Mouse (Mus musculus): ENCODE data around the gene 1700001P01Rik. TPM values are rescaled to one million over a fixed set of nuclear protein-coding genes. Genes with fewer than 3 reads are reported as not detected.

The 1700001P01Rik gene
- polyA plus RNA-seq, 1 experiment from 2014 or later: 0.67 TPM

DNA sequence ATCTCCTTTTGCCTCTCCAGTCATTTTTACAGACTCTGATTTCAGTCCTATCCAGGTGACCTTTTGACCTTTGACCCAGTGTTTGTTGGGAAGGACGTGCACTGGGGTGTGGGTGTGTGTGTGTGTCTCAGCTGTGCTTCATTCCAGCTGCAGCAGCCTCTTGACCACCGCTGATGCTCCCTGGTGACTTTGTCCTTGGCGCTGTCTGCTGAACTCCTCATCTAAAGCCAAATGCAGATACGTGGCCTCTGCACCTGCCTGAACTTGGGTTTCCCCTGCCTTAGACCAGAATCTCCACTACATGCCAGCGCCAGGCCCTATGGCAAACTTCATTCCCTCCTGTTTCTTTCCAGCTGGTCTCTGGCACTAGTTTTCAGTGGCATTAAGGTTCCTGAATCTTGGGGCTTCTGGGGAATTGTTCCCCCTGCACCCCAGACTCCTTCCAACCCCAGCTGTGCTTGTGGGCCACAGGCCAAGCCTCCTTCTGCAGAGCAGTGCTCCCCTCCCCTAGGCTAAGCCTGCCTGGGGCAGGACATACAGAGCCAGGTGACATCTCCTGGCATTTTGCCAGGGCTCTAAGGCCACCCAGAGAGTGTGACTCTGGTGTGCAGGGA lies 33.0 kb upstream of the 1700001P01Rik start:
- no peaks in the 10 kb centered on the region for H3K27me3 ChIP-seq
- peak overlapping the region; percentile 61 for H3K27ac ChIP-seq (replicated peaks)
- no peak overlapping the region for H3K4me2 ChIP-seq
- H3K36me3 ChIP-seq: peaks cover 37% of the 10 kb centered on the region
- H3K4me1 ChIP-seq (replicated peaks): peaks cover 98% of the 10 kb centered on the region
- 46% methylated on average over 5 of the region's 5 CpGs for WGBS
- no peak for ATAC-seq (ENCODE audit: low read depth)
- no peak overlapping the region for H3K4me3 ChIP-seq
- no peak overlapping the region for H3K9ac ChIP-seq
- H3K9me3 ChIP-seq: no peaks in the 10 kb centered on the region

DNA sequence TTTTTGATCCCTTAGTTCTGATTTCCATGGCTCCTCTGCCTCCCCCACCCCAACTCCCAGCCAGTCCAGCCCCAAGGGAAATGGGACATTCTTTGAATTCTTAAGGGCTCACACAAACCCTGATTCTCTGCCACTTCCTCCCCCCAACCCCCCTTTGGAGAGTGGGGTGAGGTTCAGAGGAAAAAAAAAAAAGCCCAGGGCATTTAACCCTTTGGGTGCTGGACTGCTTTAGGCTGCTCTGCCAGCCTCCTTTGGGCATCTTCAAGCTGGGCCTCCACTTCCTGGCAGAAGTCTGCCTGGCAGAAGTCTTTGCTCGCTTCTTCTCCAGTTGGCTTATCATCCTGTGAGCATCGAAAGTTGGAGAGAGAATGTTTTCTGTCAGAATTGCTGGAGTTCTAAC lies 32.4 kb upstream of the 1700001P01Rik start:
- Histone ChIP-seq H3K27ac (replicated peaks) (peak overlapping the region; percentile 73; the same call in 1 of the 2 replicates), H3K36me3 (peaks cover 30% of the 10 kb centered on the region), H3K27me3 (no peaks in the 10 kb centered on the region), H3K9me3 (no peaks in the 10 kb centered on the region), H3K4me3 (no peak overlapping the region), H3K4me1 (replicated peaks) (peaks cover 97% of the 10 kb centered on the region), H3K4me2 (no peak overlapping the region), H3K9ac (no peak overlapping the region)
- ATAC-seq (ENCODE audit: low read depth): no peak
- 55% methylated on average over 2 of the region's 2 CpGs for WGBS

DNA sequence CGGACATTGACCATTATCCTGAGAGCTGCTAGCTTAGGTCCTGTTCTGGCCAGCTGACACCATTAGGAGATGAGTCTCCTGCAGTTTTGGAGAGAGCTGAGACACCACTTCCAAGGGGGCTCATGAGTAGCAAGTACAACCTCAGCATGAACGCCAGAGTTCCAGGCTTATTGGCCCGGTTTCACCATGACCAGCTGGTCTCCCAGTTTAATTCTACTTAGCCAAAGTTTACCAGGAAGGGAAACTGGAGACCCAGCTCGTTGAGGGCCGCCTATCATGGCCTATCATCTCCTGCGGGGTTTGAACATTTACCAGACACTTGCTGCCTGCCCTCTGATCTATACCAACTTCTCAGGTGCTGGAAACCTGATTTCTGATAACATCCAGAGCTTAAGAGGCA lies 31.9 kb upstream of the 1700001P01Rik start:
- no peaks in the 10 kb centered on the region for H3K9me3 ChIP-seq
- WGBS: 52% methylated on average over 6 of the region's 6 CpGs
- peaks cover 30% of the 10 kb centered on the region for H3K36me3 ChIP-seq
- H3K9ac ChIP-seq: no peak overlapping the region
- H3K4me2 ChIP-seq: no peak overlapping the region
- no peak for ATAC-seq (ENCODE audit: low read depth)
- H3K4me3 ChIP-seq: no peak overlapping the region
- H3K27me3 ChIP-seq: no peaks in the 10 kb centered on the region
- peaks cover 97% of the 10 kb centered on the region for H3K4me1 ChIP-seq (replicated peaks)
- peak overlapping the region; percentile 73 for H3K27ac ChIP-seq (replicated peaks)

DNA sequence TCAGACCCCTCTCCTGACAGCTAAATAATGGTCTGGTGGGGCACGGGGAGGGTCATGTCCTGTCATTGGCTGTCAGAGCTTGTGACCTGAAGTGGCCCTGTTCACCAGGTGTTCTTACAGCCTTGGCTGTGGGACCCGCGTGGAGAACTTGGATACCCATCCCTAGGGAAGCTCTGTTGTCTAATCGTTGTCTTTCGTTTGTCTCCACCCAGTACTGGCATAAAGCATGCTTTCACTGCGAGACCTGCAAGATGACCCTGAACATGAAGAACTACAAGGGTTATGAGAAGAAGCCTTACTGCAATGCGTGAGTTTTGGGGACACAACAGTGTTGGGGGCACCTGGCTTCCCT lies 30.9 kb upstream of the 1700001P01Rik start:
- 64% methylated on average over 7 of the region's 7 CpGs for WGBS

DNA sequence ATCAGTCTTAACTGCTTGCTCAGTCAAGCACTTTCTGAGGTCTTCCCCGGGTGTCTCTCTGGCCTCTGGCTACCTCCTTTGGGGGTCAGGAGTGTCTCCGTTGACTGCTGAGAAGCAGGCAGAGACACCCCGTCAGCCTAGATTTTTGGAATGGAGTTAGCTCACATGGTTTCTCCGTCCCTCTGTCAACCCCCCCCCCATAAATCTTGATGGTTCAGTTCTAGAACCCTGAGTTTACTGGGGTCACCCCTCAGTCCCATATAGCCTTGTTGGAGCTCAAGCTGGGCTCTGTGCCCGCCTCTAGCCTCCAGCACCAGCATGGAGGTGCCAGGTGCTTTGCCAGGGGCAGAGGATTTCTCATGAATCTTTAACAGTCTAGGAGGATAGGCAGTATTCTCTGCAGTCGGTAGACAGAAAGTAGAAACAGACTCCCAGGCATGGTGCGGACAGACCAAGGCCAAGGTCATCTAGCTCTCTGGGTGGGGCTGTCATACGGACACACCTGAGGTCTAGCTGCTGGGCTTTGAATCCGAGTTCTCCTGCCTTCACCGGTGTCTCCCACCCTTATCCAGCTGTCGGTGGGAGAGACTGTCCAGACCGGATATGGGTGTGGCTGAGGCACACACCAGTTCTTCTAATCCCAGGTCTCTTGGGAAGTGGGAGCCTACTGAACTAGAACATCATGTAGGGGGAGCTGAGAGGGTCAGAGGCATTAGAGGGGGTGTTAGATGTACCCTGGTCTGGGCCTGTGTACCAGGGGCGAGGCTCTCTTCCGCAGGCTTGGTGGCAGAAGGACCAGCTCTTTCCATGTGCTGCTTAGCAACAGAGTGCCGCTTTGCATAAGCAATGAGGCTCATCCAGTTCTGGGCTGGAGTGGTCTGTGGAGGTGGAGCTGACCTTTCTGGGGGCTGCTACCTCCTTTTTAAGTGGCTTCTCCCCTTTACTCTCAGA lies 30.2 kb upstream of the 1700001P01Rik start:
- Histone ChIP-seq H3K9me3 (no peaks in the 10 kb centered on the region), H3K36me3 (peaks cover 30% of the 10 kb centered on the region), H3K4me2 (peak overlapping the region; percentile 46), H3K4me3 (0 out of 2 replicates have a peak overlapping the region, but pooled peaks have one; percentile 3), H3K27me3 (no peaks in the 10 kb centered on the region), H3K27ac (replicated peaks) (peak overlapping the region; percentile 71), H3K4me1 (replicated peaks) (peaks cover 97% of the 10 kb centered on the region), H3K9ac (peak overlapping the region; percentile 57)
- WGBS: 42% methylated on average over 15 of the region's 15 CpGs
- peak; percentile 37; the same call in 1 of the 2 replicates for ATAC-seq (ENCODE audit: low read depth)

More for the DNA sequence above, 30.9 kb upstream of the 1700001P01Rik start:
- H3K9ac ChIP-seq: peak overlapping the region; percentile 57; the same call in 1 of the 2 replicates
- H3K4me3 ChIP-seq: 0 out of 2 replicates have a peak overlapping the region, but pooled peaks have one; percentile 3
- H3K27me3 ChIP-seq: no peaks in the 10 kb centered on the region
- peak overlapping the region; percentile 71 for H3K27ac ChIP-seq (replicated peaks)
- no peaks in the 10 kb centered on the region for H3K9me3 ChIP-seq
- H3K4me1 ChIP-seq (replicated peaks): peaks cover 97% of the 10 kb centered on the region
- ATAC-seq (ENCODE audit: low read depth): no peak
- H3K4me2 ChIP-seq: peak overlapping the region; percentile 46
- peaks cover 30% of the 10 kb centered on the region for H3K36me3 ChIP-seq

DNA sequence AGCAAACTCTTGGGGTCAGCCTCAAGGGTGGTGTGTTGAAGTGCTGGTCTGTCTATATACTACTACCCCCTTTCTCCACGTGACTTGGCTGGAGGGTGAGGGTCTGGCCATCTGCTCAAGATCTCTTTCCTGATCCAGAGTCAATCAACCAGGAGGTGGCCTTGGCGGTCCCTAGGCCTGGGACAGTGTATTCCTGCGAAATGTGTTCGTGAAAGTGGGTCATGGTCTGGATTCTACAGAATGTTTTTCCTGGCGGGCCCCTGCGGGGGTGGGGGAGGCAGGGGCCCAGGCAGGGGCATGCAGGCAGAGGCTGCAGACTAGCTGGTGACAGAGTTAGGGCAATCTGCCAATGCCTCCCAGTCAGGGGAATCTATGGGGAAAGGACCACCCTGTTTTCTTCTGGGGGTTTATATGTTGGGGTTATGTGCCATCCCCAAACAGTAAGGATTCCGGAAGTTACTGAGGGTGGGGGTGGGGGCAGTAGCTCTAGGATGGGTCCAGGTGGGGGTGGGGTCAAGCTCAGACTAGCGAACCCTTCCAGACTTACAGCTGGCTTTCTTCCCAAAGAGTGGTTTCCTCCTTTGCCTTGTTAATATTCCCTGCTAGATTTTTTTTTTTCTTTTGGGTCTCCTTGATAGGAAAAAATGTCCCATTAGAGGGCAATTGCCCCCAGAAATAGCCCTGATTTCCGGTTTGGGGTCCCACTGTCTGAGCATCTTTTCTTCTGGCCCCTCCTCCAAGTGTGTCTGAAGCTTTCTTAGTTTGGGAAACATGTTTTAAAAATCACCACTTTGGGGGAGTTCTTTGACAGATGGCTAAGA lies 29.3 kb upstream of the 1700001P01Rik start:
- no peak overlapping the region for H3K4me3 ChIP-seq

DNA sequence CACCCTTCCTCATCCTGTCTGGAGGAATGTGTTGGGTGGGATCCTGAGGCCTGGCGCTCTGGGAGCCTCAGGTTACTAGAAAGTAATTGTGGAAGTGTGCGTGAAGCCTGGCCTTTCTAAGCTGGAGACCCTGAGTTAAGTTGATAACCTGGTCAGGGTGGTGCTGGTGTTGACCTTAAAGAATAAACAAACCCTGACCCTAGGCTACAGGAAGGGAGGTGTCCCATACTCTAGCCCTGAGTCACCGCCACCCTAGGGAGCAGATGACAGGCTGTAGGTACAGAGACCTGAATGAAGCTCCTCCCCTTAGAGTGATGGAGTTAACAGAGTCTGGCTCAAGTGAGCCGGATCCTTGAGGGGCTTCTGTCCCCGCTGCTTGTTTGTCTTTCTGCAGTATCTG lies 28.1 kb upstream of the 1700001P01Rik start:
- no peak for ATAC-seq (ENCODE audit: low read depth)
- no peak overlapping the region; the same call in 1 of the 2 replicates for H3K27ac ChIP-seq (replicated peaks)
- H3K9ac ChIP-seq: 0 out of 2 replicates have a peak overlapping the region, but pooled peaks have one; percentile 22
- no peak overlapping the region for H3K4me3 ChIP-seq
- H3K4me1 ChIP-seq (replicated peaks): peaks cover 80% of the 10 kb centered on the region
- H3K4me2 ChIP-seq: 0 out of 2 replicates have a peak overlapping the region, but pooled peaks have one; percentile 7
- H3K27me3 ChIP-seq: no peaks in the 10 kb centered on the region
- H3K36me3 ChIP-seq: peaks cover 21% of the 10 kb centered on the region
- 83% methylated on average over 5 of the region's 5 CpGs for WGBS
- no peaks in the 10 kb centered on the region for H3K9me3 ChIP-seq

More for the DNA sequence above, 29.3 kb upstream of the 1700001P01Rik start:
- no peaks in the 10 kb centered on the region for H3K27me3 ChIP-seq
- 25% methylated on average over 9 of the region's 9 CpGs for WGBS
- H3K4me1 ChIP-seq (replicated peaks): peaks cover 92% of the 10 kb centered on the region
- H3K4me2 ChIP-seq: peak overlapping the region; percentile 46
- peak overlapping the region; percentile 35 for H3K9ac ChIP-seq
- H3K9me3 ChIP-seq: no peaks in the 10 kb centered on the region
- peaks cover 30% of the 10 kb centered on the region for H3K36me3 ChIP-seq
- ATAC-seq (ENCODE audit: low read depth): no peak
- peak overlapping the region; percentile 71 for H3K27ac ChIP-seq (replicated peaks)

DNA sequence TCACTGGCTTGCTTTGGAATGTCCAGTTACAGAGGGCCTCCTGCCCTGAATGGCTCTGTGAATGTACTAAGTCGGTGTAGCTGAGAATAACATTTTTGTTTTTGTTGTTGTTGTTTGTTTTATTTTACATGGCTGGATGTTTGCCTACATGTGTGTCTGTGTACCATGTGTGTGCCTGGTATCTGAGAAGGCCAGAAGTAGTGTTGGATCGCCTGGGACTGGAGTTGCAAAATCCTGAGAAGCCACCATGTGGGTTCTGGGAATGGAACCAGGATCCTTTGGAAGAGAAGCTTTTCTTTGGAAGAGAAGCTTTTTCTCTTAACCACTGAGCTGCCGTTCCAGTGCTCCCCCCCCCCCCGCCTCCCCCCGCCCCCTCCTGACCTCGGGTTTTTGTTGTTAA lies 26.8 kb upstream of the 1700001P01Rik start:
- Histone ChIP-seq H3K27ac (replicated peaks) (no peak overlapping the region), H3K4me1 (replicated peaks) (peaks cover 66% of the 10 kb centered on the region), H3K4me3 (peak overlapping the region; percentile 91; the same call in 1 of the 2 replicates), H3K9me3 (no peaks in the 10 kb centered on the region), H3K27me3 (no peaks in the 10 kb centered on the region), H3K4me2 (peak overlapping the region; percentile 63), H3K36me3 (peaks cover 8% of the 10 kb centered on the region), H3K9ac (no peak overlapping the region; the same call in 1 of the 2 replicates)
- no peak for ATAC-seq (ENCODE audit: low read depth)
- WGBS: 45% methylated on average over 6 of the region's 6 CpGs

DNA sequence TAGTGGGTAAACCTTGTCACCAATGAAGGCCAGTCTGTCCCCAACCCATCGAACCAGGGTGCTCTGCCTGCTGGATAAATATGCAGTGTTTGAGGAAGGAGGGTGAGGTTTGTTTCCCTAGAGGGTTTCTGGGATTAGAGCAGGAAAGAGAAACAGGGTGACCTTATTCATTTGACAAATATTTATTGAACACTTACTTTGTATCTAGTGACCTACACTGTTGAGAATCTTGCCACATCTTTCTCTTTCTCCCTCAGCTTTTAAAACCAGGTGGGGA lies 26.4 kb upstream of the 1700001P01Rik start:
- no peak for ATAC-seq (ENCODE audit: low read depth)
- H3K9me3 ChIP-seq: no peaks in the 10 kb centered on the region
- H3K9ac ChIP-seq: peak overlapping the region; percentile 97; the same call in 1 of the 2 replicates
- 55% methylated on average over 1 of the region's 1 CpGs for WGBS
- no peak overlapping the region for H3K27ac ChIP-seq (replicated peaks)
- peaks cover 4% of the 10 kb centered on the region for H3K36me3 ChIP-seq
- peaks cover 64% of the 10 kb centered on the region for H3K4me1 ChIP-seq (replicated peaks)
- H3K4me3 ChIP-seq: peak overlapping the region; percentile 91
- peak overlapping the region; percentile 63 for H3K4me2 ChIP-seq
- no peaks in the 10 kb centered on the region for H3K27me3 ChIP-seq

DNA sequence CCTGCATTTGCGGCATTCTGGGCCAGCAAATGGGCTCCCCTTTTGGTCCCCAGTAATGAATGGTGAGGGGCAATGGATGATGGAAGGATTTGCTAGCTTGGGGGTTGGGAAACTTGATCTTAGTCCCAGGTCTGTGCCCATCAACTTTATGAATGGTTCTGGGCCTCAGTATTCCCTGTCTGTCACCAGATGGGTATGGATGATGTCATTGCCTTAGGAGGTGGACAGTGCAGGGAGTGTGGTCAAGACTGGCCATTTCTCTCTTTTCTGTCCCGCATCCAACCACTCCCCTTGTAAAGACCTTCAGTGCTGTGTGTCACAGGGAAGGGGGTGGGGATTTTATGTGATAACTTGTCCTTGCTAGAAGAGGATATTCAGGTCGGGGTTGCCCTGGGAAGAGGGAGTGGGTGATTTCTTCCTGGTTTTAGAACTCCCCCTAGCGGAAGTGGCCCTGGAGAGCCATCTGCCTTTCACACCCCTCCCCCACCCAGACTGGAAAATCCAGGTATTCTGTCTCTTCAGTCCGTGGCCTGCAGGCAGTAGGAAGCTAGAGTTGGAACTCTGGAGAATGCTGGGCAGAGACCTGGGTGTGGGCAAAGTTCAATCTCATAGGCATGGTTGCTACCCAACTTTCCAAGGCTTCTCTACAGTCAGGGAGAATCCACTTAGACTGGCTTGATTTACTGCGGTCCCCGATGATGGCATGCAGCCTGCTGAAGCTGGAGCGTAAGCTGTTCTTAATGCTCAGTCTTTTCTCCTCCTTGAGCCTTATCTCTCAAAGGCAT lies 25.9 kb upstream of the 1700001P01Rik start:
- ATAC-seq (ENCODE audit: low read depth): no peak
- no peaks in the 10 kb centered on the region for H3K27me3 ChIP-seq
- H3K4me3 ChIP-seq: peak overlapping the region; percentile 91
- 22% methylated on average over 8 of the region's 8 CpGs for WGBS
- peaks cover 59% of the 10 kb centered on the region for H3K4me1 ChIP-seq (replicated peaks)
- no peaks in the 10 kb centered on the region for H3K36me3 ChIP-seq
- H3K4me2 ChIP-seq: peak overlapping the region; percentile 63
- H3K27ac ChIP-seq (replicated peaks): peak overlapping the region; percentile 98
- H3K9me3 ChIP-seq: no peaks in the 10 kb centered on the region
- H3K9ac ChIP-seq: peak overlapping the region; percentile 97
